In genomic region chr2:33652517-33653198, GRCm38 (mm10) we compare ENCODE assay signal across 17 mouse cellular contexts. TPM values are rescaled to one million over a fixed set of nuclear protein-coding genes. Genes with fewer than 3 reads are reported as not detected.
DNase-seq lines count a peak whose midpoint lies in the region; ATAC-seq and TF ChIP-seq lines count a peak whose summit lies in the region.
"Had no signal": no experiment of that assay in that cellular context is flagged by ENCODE, and none has a peak within 500 bp of the region (broad histone marks: within the 10 kb centered on the region; RNA-seq: fewer than 3 reads in every experiment).

No protein-coding gene starts in this region.

- H3K27ac ChIP-seq in forebrain, embryonic 11.5 days (ENCODE audit: low read depth, low read length): no peak overlapping the region
- no peak overlapping the region for H3K27ac ChIP-seq in forebrain, embryonic 15.5 days (replicated peaks)
- no peak overlapping the region for H3K27ac ChIP-seq in left cerebral cortex, adult 2 months
- H3K27ac ChIP-seq in thymus, adult 2 months (ENCODE audit: control insufficient read depth, insufficient read depth, low read length): no peak overlapping the region
- no peak overlapping the region for H3K27ac ChIP-seq in midbrain, embryonic 11.5 days (ENCODE audit: low read depth, low read length)
- H3K27ac ChIP-seq: limb, embryonic 12.5 days had no signal

- 82% methylated on average over 22 of the region's 22 CpGs for WGBS in forebrain, embryonic 11.5 days
- WGBS in forebrain, embryonic 15.5 days: 81% methylated on average over 22 of the region's 22 CpGs
- WGBS in thymus, adult 2 months: 83% methylated on average over 22 of the region's 22 CpGs
- 81% methylated on average over 22 of the region's 22 CpGs for WGBS in midbrain, embryonic 11.5 days

- no peaks in the 10 kb centered on the region for H3K9me3 ChIP-seq in forebrain, embryonic 11.5 days (ENCODE audit: control insufficient read depth, low read length)
- no peaks in the 10 kb centered on the region for H3K9me3 ChIP-seq in forebrain, embryonic 15.5 days
- H3K9me3 ChIP-seq in midbrain, embryonic 11.5 days (ENCODE audit: control insufficient read depth, low read length): no peaks in the 10 kb centered on the region
- H3K9me3 ChIP-seq: limb, embryonic 12.5 days had no signal

- peak; percentile 41 for DNase-seq in forebrain, embryonic 11.5 days (ENCODE audit: low spot score)
- DNase-seq in left cerebral cortex, adult 2 months (ENCODE audit: extremely low spot score in 1 of 2, low spot score in 2 of 2): no peak
- DNase-seq in left cerebral cortex, adult 9 months (ENCODE audit: low spot score in 2 of 2): no peak
- no peak for DNase-seq in thymus, adult 2 months
- no peak for DNase-seq in thymus, postnatal 36 days
- no peak for DNase-seq in midbrain, embryonic 11.5 days (ENCODE audit: low spot score, missing footprints)
- no peak for DNase-seq in ovary, postnatal 10 days (ENCODE audit: low spot score)
- DNase-seq: adrenal gland, adult 2 months; cerebellum, adult 8-10 months; embryo, embryonic 11 days; heart, postnatal 10 days; kidney, adult 9 months had no signal

- no peak for ATAC-seq in forebrain, embryonic 11.5 days (replicated peaks; ENCODE audit: low FRiP score)
- no peak for ATAC-seq in forebrain, embryonic 15.5 days (replicated peaks)
- ATAC-seq in midbrain, embryonic 11.5 days (ENCODE audit: low FRiP score): no peak
- ATAC-seq: forebrain, embryonic 16.5 days had no signal

- intact Hi-C loops in left cerebral cortex, adult 2 months (cut with DNase I): no loop called here

- H3K27me3 ChIP-seq in forebrain, embryonic 11.5 days (ENCODE audit: control insufficient read depth, insufficient read depth, low read length): peaks cover 2% of the 10 kb centered on the region; the same call in 1 of the 2 replicates
- H3K27me3 ChIP-seq in forebrain, embryonic 15.5 days: peaks cover 20% of the 10 kb centered on the region
- no peaks in the 10 kb centered on the region; the same call in 1 of the 2 replicates for H3K27me3 ChIP-seq in thymus, adult 2 months (ENCODE audit: control insufficient read depth, insufficient read depth, low read length)
- H3K27me3 ChIP-seq in midbrain, embryonic 11.5 days (ENCODE audit: control insufficient read depth, insufficient read depth, low read length): peaks cover 17% of the 10 kb centered on the region
- H3K27me3 ChIP-seq: limb, embryonic 12.5 days had no signal

- H3K36me3 ChIP-seq in forebrain, embryonic 11.5 days (ENCODE audit: control insufficient read depth, insufficient read depth, low read length): no peaks in the 10 kb centered on the region
- H3K36me3 ChIP-seq in forebrain, embryonic 15.5 days: no peaks in the 10 kb centered on the region
- no peaks in the 10 kb centered on the region for H3K36me3 ChIP-seq in thymus, adult 2 months (ENCODE audit: control insufficient read depth, insufficient read depth, low read length)
- H3K36me3 ChIP-seq in midbrain, embryonic 11.5 days (ENCODE audit: control insufficient read depth, insufficient read depth, low read length): no peaks in the 10 kb centered on the region
- H3K36me3 ChIP-seq: limb, embryonic 12.5 days had no signal

- no peak overlapping the region for H3K9ac ChIP-seq in forebrain, embryonic 11.5 days (ENCODE audit: low read length)
- no peak overlapping the region for H3K9ac ChIP-seq in forebrain, embryonic 15.5 days (replicated peaks)
- H3K9ac ChIP-seq in midbrain, embryonic 11.5 days (ENCODE audit: low read length): no peak overlapping the region
- H3K9ac ChIP-seq: limb, embryonic 12.5 days had no signal

- TF ChIP-seq POLR2A in thymus, adult 2 months (IDR thresholded peaks at IDR 0.05; ENCODE audit: control insufficient read depth, extremely low read depth, insufficient read depth, low read length, poor library complexity): no peak

- peaks cover 3% of the 10 kb centered on the region; the same call in 1 of the 2 replicates for H3K4me1 ChIP-seq in forebrain, embryonic 11.5 days (replicated peaks; ENCODE audit: control insufficient read depth, insufficient read depth, low read length)
- H3K4me1 ChIP-seq in forebrain, embryonic 15.5 days: no peaks in the 10 kb centered on the region
- no peaks in the 10 kb centered on the region for H3K4me1 ChIP-seq in thymus, adult 2 months (replicated peaks; ENCODE audit: control insufficient read depth, insufficient read depth, low read length)
- H3K4me1 ChIP-seq in midbrain, embryonic 11.5 days (ENCODE audit: control insufficient read depth, insufficient read depth, low read length): peaks cover 3% of the 10 kb centered on the region

- H3K4me3 ChIP-seq in forebrain, embryonic 11.5 days (ENCODE audit: low read depth, low read length): no peak overlapping the region
- H3K4me3 ChIP-seq in forebrain, embryonic 15.5 days: no peak overlapping the region
- no peak overlapping the region for H3K4me3 ChIP-seq in left cerebral cortex, adult 2 months
- H3K4me3 ChIP-seq in thymus, adult 2 months (ENCODE audit: control insufficient read depth, insufficient read depth, low read length): no peak overlapping the region
- H3K4me3 ChIP-seq in midbrain, embryonic 11.5 days (ENCODE audit: low read depth, low read length): no peak overlapping the region
- H3K4me3 ChIP-seq: limb, embryonic 12.5 days had no signal

- H3K4me2 ChIP-seq in forebrain, embryonic 11.5 days (ENCODE audit: low read depth, low read length, severe bottlenecking): no peak overlapping the region
- H3K4me2 ChIP-seq in forebrain, embryonic 15.5 days (replicated peaks): no peak overlapping the region
- H3K4me2 ChIP-seq in midbrain, embryonic 11.5 days: no peak overlapping the region
- H3K4me2 ChIP-seq: limb, embryonic 12.5 days had no signal

- TF ChIP-seq CTCF in left cerebral cortex, adult 2 months (IDR thresholded peaks at IDR 0.05): peak; percentile 25
- peak; percentile 38; the same call in 1 of the 2 replicates for TF ChIP-seq CTCF in thymus, adult 2 months (IDR thresholded peaks at IDR 0.05; ENCODE audit: borderline replicate concordance, control insufficient read depth, extremely low read depth, insufficient read depth, low read length, poor library complexity)

RNA-seq across cellular contexts. Expression of gene Lmx1b, which starts 12.3 kb away (rescaled TPM):
- polyA plus RNA-seq in forebrain, embryonic 11.5 days (2014; fragmentation: Nextera tagmentation; extraction: Ambion mirVana): 1.0 and 1.6 TPM in 2 replicates
- 0.06 and 0.13 TPM in 2 replicates for polyA plus RNA-seq in forebrain, embryonic 15.5 days (2015; fragmentation: Nextera tagmentation; extraction: Ambion mirVana)
- total RNA-seq in left cerebral cortex, adult 2 months (2021): under 1 TPM in 1 of 2 experiments, not detected in 1; 0.07 TPM
- 0.04 and 0.10 TPM in 2 replicates for polyA plus RNA-seq in thymus, adult 2 months (2012; rRNA removed)
- polyA plus RNA-seq in midbrain, embryonic 11.5 days (2014; fragmentation: Nextera tagmentation; extraction: Ambion mirVana): 2.0 and 2.2 TPM in 2 replicates
- total RNA-seq: adrenal gland, adult 2 months; CH12.LX; heart, postnatal 10 days had no signal
- polyA plus RNA-seq: adrenal gland, adult 2 months; forebrain, embryonic 16.5 days; lung, embryonic 16.5 days had no signal
